Mouse (Mus musculus): ENCODE results near the gene Il18bp.

DNA sequence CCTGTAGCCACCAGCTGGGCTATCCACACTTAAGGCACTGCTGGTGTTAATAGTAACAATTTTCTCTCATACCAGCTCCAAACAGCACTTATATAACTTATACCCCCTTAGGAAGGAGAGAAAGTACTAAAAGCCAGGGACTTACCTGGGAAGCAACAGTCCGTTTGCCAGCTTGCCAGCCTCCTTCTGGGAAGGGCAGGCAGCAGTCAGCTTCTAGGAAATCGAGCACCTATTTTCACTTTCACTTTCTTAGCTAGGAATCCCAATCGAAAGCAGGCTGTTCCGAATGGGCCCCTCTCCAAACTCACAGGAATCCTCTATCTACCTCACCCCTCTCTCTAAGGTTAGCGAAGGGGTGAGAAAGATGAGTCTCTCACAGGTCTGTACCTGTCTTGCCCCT, 1.0 kb downstream of the Il18bp start:
- TF ChIP-seq POLR2A (IDR thresholded peaks at IDR 0.05; ENCODE audit: low read depth, low read length): no peak
- TF ChIP-seq CTCF (conservative IDR thresholded peaks at IDR 0.05 in 1 of 2, IDR thresholded peaks at IDR 0.05 in 1 of 2; ENCODE audit: low read depth in 2 of 2, low read length in 2 of 2): no peak
- no peak for TF ChIP-seq JUND (conservative IDR thresholded peaks at IDR 0.05; ENCODE audit: low read depth, low read length)
- no peak for TF ChIP-seq MAZ (IDR thresholded peaks at IDR 0.05; ENCODE audit: low read depth, low read length)
- TF ChIP-seq TBP (conservative IDR thresholded peaks at IDR 0.05; ENCODE audit: low read depth, low read length): no peak
- TF ChIP-seq BHLHE40 (IDR thresholded peaks at IDR 0.05; ENCODE audit: low read depth, low read length): no peak
- TF ChIP-seq MAFK (IDR thresholded peaks at IDR 0.05; ENCODE audit: insufficient replicate concordance, low read length): no peak
- no peak for TF ChIP-seq SMC3 (IDR thresholded peaks at IDR 0.05; ENCODE audit: low read depth, low read length)
- no peak for TF ChIP-seq NRF1 (IDR thresholded peaks at IDR 0.05; ENCODE audit: low read depth, low read length)
- TF ChIP-seq MXI1 (IDR thresholded peaks at IDR 0.05; ENCODE audit: low read depth, low read length): no peak
- TF ChIP-seq POLR2AphosphoS2 (IDR thresholded peaks at IDR 0.05; ENCODE audit: low read depth, low read length): no peak
- no peak for TF ChIP-seq ZC3H11A (IDR thresholded peaks at IDR 0.05; ENCODE audit: low read depth, low read length)
- no peak for TF ChIP-seq RCOR1 (conservative IDR thresholded peaks at IDR 0.05; ENCODE audit: low read depth, low read length)
- no peak for TF ChIP-seq USF1 (IDR thresholded peaks at IDR 0.05; ENCODE audit: low read depth, low read length)
